Mouse (Mus musculus) left cerebral cortex, postnatal 4 days (tissue): ENCODE data around the gene Mup3. TPM values are rescaled to one million over a fixed set of nuclear protein-coding genes. Genes with fewer than 3 reads are reported as not detected.
A peak's percentile ranks its signal among the peaks of the same experiment; 100 is the strongest.
"Not testable (repeated sequence)": the region's sequence is repeated elsewhere in the genome, so short reads cannot be mapped to it uniquely, and the experiment has no call there.

Experiments used
- DNase-seq: peaks from one replicate; pipeline ENCODE4 v3.0.0-alpha.2; 2022
- intact Hi-C: fragments of 180-260 bp; cut with DNase I; formaldehyde crosslinking; loops from one replicate; pipeline ENCODE4 v1.15.1; 2025
- total RNA-seq, 2 experiments: library from RNA; stranded (reverse); gene quantifications; 2 replicates each; pipeline ENCODE4 v1.2.3; 2021

Mup3 gene
- not detected for total RNA-seq

GRCm38 (mm10) chr4:62087241-62087640, at the start of gene Mup3:
TSS of gene Mup3 (minus strand) at chr4:62087342.
- intact Hi-C loops: no loop called here
- DNase-seq: no peak

GRCm38 (mm10) chr4:62133706-62134105, 46.6 kb upstream of the Mup3 start:
- intact Hi-C loops: no loop called here

GRCm38 (mm10) chr4:62103366-62103765, 16.2 kb upstream of the Mup3 start:
- peak; percentile 22 for DNase-seq
- intact Hi-C loops: not testable (repeated sequence)

More at GRCm38 (mm10) chr4:62133706-62134105, 46.6 kb upstream of the Mup3 start:
- DNase-seq: peak; percentile 58

GRCm38 (mm10) chr4:62087953-62088352, 811 bp upstream of the Mup3 start:
- DNase-seq: no peak
- intact Hi-C loops: no loop called here

- DNase-seq: no peak
- intact Hi-C loops: no loop called here
These were observed 4.4 kb downstream of the Mup3 start for GRCm38 (mm10) chr4:62082755-62083154.

GRCm38 (mm10) chr4:62075126-62075525, 12.0 kb downstream of the Mup3 start:
- no peak for DNase-seq
- intact Hi-C loops: no loop called here

- intact Hi-C loops, DNase-seq: not testable (repeated sequence)
These were observed 32.4 kb downstream of the Mup3 start for GRCm38 (mm10) chr4:62054780-62055179.

GRCm38 (mm10) chr4:62054058-62054457, 33.1 kb downstream of the Mup3 start, which contains the start of gene Mup20:
TSS of gene Mup20 (minus strand) at chr4:62054158.
- intact Hi-C loops, DNase-seq: not testable (repeated sequence)

Other genes with a start within 250 kb of the Mup3 start
- not detected for gene Mup20, start 33.2 kb downstream of the Mup3 start, total RNA-seq
- gene Mup21, start 63.5 kb upstream of the Mup3 start, total RNA-seq: not detected
- gene Zfp37, start 143.7 kb upstream of the Mup3 start, total RNA-seq: 10 to 100 TPM; 24.7 to 24.8 TPM
- gene Slc31a2, start 175.2 kb upstream of the Mup3 start, total RNA-seq: 10 to 100 TPM in 1 of 2 experiments, 1 to 10 TPM in 1; 9.5 to 12.2 TPM